In genomic region chr8:126580826-126581225, GRCm38 (mm10) we compare ENCODE assay signal across 22 mouse cellular contexts. TPM values are rescaled to one million over a fixed set of nuclear protein-coding genes. Genes with fewer than 3 reads are reported as not detected.
DNase-seq lines count a peak whose midpoint lies in the region; ATAC-seq lines count a peak whose summit lies in the region.
"Had no signal": no experiment of that assay in that cellular context is flagged by ENCODE, and none has a peak within 500 bp of the region (broad histone marks: within the 10 kb centered on the region; RNA-seq: fewer than 3 reads in every experiment).

No protein-coding gene starts in this region.

- ATAC-seq in common myeloid progenitor, adult 5-6 weeks (replicated peaks; ENCODE audit: low read depth, poor library complexity, severe bottlenecking) = 0 out of 2 replicates have a peak, but pooled peaks have one; percentile 9
- no peak for ATAC-seq in kidney, embryonic 14.5 days (ENCODE audit: low FRiP score, low TSS enrichment)
- ATAC-seq in liver, embryonic 11.5 days (replicated peaks; ENCODE audit: low FRiP score) = no peak
- ATAC-seq: forebrain, embryonic 14.5 days; hindbrain, postnatal 0 days had no signal

- no peaks in the 10 kb centered on the region for H3K9me3 ChIP-seq in kidney, embryonic 14.5 days (ENCODE audit: control insufficient read depth, low read length)
- H3K9me3 ChIP-seq in liver, embryonic 11.5 days (ENCODE audit: control insufficient read depth, low read length) = no peaks in the 10 kb centered on the region
- H3K9me3 ChIP-seq: embryonic facial prominence, embryonic 15.5 days; heart, embryonic 10.5 days; hindbrain, embryonic 13.5 days had no signal

- H3K27ac ChIP-seq in kidney, embryonic 14.5 days (ENCODE audit: low read depth, low read length) = no peak overlapping the region
- no peak overlapping the region for H3K27ac ChIP-seq in liver, embryonic 11.5 days (ENCODE audit: low read depth, low read length)
- H3K27ac ChIP-seq: embryonic facial prominence, embryonic 15.5 days; forebrain, embryonic 10.5 days; gastrocnemius, adult 2 months; heart, embryonic 10.5 days; hindbrain, embryonic 13.5 days; hindbrain, postnatal 0 days had no signal

- peak; percentile 66 for DNase-seq in A20 (ENCODE audit: low read depth, low spot score)
- DNase-seq in CD4-positive helper T cell, adult 2 months (ENCODE audit: low read depth, low spot score) = peak; percentile 19
- DNase-seq in splenic B cell, adult 2 months (ENCODE audit: low read depth, low spot score) = peak; percentile 74
- DNase-seq in kidney, adult 9 months = no peak
- DNase-seq in liver, embryonic 11.5 days (ENCODE audit: low spot score) = no peak
- DNase-seq: adrenal gland, postnatal 10 days; cerebellum, adult 18-20 months; cerebellum, adult 9-11 months; cerebellum, postnatal 36 days; embryo, embryonic 11 days; gastrocnemius, adult 2 months; gastrocnemius, postnatal 25 days; heart, postnatal 10 days had no signal

- no peaks in the 10 kb centered on the region for H3K36me3 ChIP-seq in splenic B cell, adult 2 months (ENCODE audit: control insufficient read depth, insufficient read depth, low read length, poor library complexity, severe bottlenecking)
- no peaks in the 10 kb centered on the region; the same call in 1 of the 2 replicates for H3K36me3 ChIP-seq in kidney, embryonic 14.5 days (ENCODE audit: control insufficient read depth, insufficient read depth, low read length)
- H3K36me3 ChIP-seq in liver, embryonic 11.5 days (ENCODE audit: control insufficient read depth, insufficient read depth, low read length) = no peaks in the 10 kb centered on the region; the same call in 1 of the 2 replicates
- H3K36me3 ChIP-seq: embryonic facial prominence, embryonic 15.5 days; forebrain, embryonic 10.5 days; heart, embryonic 10.5 days; hindbrain, embryonic 13.5 days had no signal

- no peak overlapping the region for H3K4me2 ChIP-seq in kidney, embryonic 14.5 days (replicated peaks; ENCODE audit: low read depth, low read length)
- no peak overlapping the region for H3K4me2 ChIP-seq in liver, embryonic 11.5 days
- H3K4me2 ChIP-seq: embryonic facial prominence, embryonic 15.5 days; hindbrain, embryonic 13.5 days had no signal

- H3K9ac ChIP-seq in kidney, embryonic 14.5 days (ENCODE audit: low read depth, low read length) = no peak overlapping the region
- no peak overlapping the region for H3K9ac ChIP-seq in liver, embryonic 11.5 days (ENCODE audit: low read depth, low read length)
- H3K9ac ChIP-seq: embryonic facial prominence, embryonic 15.5 days; hindbrain, embryonic 13.5 days had no signal

- H3K4me1 ChIP-seq in kidney, embryonic 14.5 days (ENCODE audit: control insufficient read depth, insufficient read depth, low read length) = peaks cover 23% of the 10 kb centered on the region
- H3K4me1 ChIP-seq in liver, embryonic 11.5 days (replicated peaks; ENCODE audit: control insufficient read depth, insufficient read depth, low read length) = peaks cover 16% of the 10 kb centered on the region

- H3K4me3 ChIP-seq in kidney, embryonic 14.5 days (ENCODE audit: low read length) = no peak overlapping the region
- no peak overlapping the region for H3K4me3 ChIP-seq in liver, embryonic 11.5 days (ENCODE audit: low read depth, low read length)
- H3K4me3 ChIP-seq: embryonic facial prominence, embryonic 15.5 days; erythroblast, embryonic 14.5 days; forebrain, embryonic 10.5 days; gastrocnemius, adult 2 months; heart, embryonic 10.5 days; hindbrain, embryonic 13.5 days had no signal

- H3K27me3 ChIP-seq in splenic B cell, adult 2 months (ENCODE audit: control insufficient read depth, insufficient read depth, low read length, poor library complexity, severe bottlenecking) = no peaks in the 10 kb centered on the region
- no peaks in the 10 kb centered on the region for H3K27me3 ChIP-seq in kidney, embryonic 14.5 days (ENCODE audit: control insufficient read depth, insufficient read depth, low read length)
- H3K27me3 ChIP-seq in liver, embryonic 11.5 days (replicated peaks; ENCODE audit: control insufficient read depth, insufficient read depth, low read length) = no peaks in the 10 kb centered on the region
- H3K27me3 ChIP-seq: embryonic facial prominence, embryonic 15.5 days; hindbrain, embryonic 13.5 days had no signal

- 98% methylated on average over 4 of the region's 4 CpGs for whole genome bisulfite sequencing in kidney, embryonic 14.5 days
- 91% methylated on average over 4 of the region's 4 CpGs for WGBS in liver, embryonic 11.5 days

RNA-seq across cellular contexts. Expression of gene Irf2bp2, which starts 13.0 kb away (rescaled TPM):
- 72.3 and 85.4 TPM in 2 replicates for total RNA-seq in common myeloid progenitor, adult 5-6 weeks (2017)
- polyA plus RNA-seq in kidney, embryonic 14.5 days (2014; fragmentation: Nextera tagmentation; extraction: Ambion mirVana) = 11.6 and 14.6 TPM in 2 replicates
- polyA plus RNA-seq in liver, embryonic 11.5 days (2014; fragmentation: Nextera tagmentation; extraction: Ambion mirVana) = 5.9 and 7.3 TPM in 2 replicates

Comparison
In these comparisons a context has a peak if more than half of its experiments do, and no peak if none do; other contexts are left out.
1. DNase-seq: peak in A20 (single experiment), CD4-positive helper T cell, adult 2 months (single experiment) and splenic B cell, adult 2 months (single experiment); none in kidney, adult 9 months (single experiment) and liver, embryonic 11.5 days (single experiment).